Mouse (Mus musculus): ENCODE data around the gene Hsd17b13. TPM values are rescaled to one million over a fixed set of nuclear protein-coding genes. Genes with fewer than 3 reads are reported as not detected.

Gene Hsd17b13
- total and polyA plus RNA-seq, 2 experiments = 179 to 252 TPM

DNA sequence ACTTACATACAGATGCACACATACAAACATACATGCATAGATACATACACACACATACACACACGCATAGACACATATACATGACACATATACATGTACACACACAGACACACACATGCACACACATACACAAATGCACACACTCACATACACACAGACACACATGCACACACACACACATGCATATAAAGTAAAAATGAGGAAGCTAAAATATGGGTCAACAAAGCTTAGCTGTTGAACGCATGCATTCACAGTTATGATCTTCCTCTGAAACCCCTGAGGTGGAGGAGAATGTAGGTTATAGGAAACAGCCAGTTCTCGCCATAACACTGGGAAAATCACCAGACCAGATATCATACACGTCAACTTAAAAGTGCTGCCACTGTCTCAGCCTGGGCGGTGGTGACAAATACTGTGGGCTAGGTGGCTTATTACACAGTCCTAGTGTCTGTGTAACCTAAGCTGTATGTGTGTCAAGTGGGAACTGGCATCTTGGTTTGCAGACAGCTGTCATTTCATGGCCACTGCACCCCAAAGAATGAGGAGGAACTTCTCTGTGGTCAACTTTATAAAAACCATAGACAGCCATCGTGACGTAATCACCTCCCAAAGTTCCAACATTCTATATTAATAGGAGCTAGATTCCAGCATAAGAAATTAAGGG, 829 bp upstream of the Hsd17b13 start:
- Histone ChIP-seq H3K4me3 (ENCODE audit: insufficient read depth, low read depth, low read length) (no peak overlapping the region), H3K4me1 (ENCODE audit: control insufficient read depth, insufficient read depth, low read length) (peaks cover 18% of the 10 kb centered on the region), H3K36me3 (ENCODE audit: control insufficient read depth, insufficient read depth, low read length) (no peaks in the 10 kb centered on the region), H3K79me2 (ENCODE audit: control insufficient read depth, insufficient read depth, low read length) (no peaks in the 10 kb centered on the region), H3K27me3 (ENCODE audit: control insufficient read depth, insufficient read depth, low read length) (no peaks in the 10 kb centered on the region), H3K9ac (ENCODE audit: low read depth, low read length) (no peak overlapping the region), H3K27ac (replicated peaks; ENCODE audit: insufficient read depth, low read depth, low read length) (0 out of 2 replicates have a peak overlapping the region, but pooled peaks have one; percentile 14)
- 93% methylated on average over 7 of the region's 7 CpGs for WGBS
- DNase-seq (ENCODE audit: extremely low read depth, low read depth, low spot score) = no peak
- TF ChIP-seq CTCF (IDR thresholded peaks at IDR 0.05; ENCODE audit: low read depth, low read length) = no peak
- no peak for TF ChIP-seq POLR2A (IDR thresholded peaks at IDR 0.05; ENCODE audit: extremely low read depth, insufficient read depth, low read length)

DNA sequence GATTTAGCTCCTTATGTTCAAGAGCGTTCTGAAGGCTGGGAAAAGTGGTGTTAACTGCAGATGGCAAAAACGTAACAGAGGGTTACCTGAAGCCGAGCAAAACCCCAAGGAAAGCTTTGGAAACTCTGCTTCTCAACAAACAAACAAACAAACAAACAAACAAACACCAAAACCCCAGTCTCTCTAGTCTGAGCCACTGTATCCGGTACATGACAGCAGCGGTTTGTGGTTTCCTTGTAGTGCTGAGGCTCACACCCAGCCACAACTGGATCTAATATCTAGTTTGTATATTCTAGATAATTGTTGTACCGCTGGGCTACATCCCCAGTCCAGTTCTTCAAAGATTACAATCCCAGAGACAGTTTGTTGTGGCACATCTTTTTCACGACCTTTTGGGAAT, 1.5 kb downstream of the Hsd17b13 start:
- 57% methylated on average over 7 of the region's 7 CpGs for WGBS
- no peaks in the 10 kb centered on the region for H3K79me2 ChIP-seq (ENCODE audit: control insufficient read depth, insufficient read depth, low read length)
- peak overlapping the region; percentile 40 for H3K4me3 ChIP-seq (ENCODE audit: insufficient read depth, low read depth, low read length)
- TF ChIP-seq POLR2A (IDR thresholded peaks at IDR 0.05; ENCODE audit: extremely low read depth, insufficient read depth, low read length) = no peak
- no peak for TF ChIP-seq CTCF (IDR thresholded peaks at IDR 0.05; ENCODE audit: low read depth, low read length)
- peak overlapping the region; percentile 54; the same call in 1 of the 2 replicates for H3K9ac ChIP-seq (ENCODE audit: low read depth, low read length)
- no peaks in the 10 kb centered on the region for H3K27me3 ChIP-seq (ENCODE audit: control insufficient read depth, insufficient read depth, low read length)
- no peaks in the 10 kb centered on the region; the same call in 1 of the 2 replicates for H3K36me3 ChIP-seq (ENCODE audit: control insufficient read depth, insufficient read depth, low read length)
- peaks cover 12% of the 10 kb centered on the region for H3K4me1 ChIP-seq (ENCODE audit: control insufficient read depth, insufficient read depth, low read length)
- peak overlapping the region; percentile 31; the same call in 1 of the 2 replicates for H3K27ac ChIP-seq (replicated peaks; ENCODE audit: insufficient read depth, low read depth, low read length)
- no peak for DNase-seq (ENCODE audit: extremely low read depth, low read depth, low spot score)

DNA sequence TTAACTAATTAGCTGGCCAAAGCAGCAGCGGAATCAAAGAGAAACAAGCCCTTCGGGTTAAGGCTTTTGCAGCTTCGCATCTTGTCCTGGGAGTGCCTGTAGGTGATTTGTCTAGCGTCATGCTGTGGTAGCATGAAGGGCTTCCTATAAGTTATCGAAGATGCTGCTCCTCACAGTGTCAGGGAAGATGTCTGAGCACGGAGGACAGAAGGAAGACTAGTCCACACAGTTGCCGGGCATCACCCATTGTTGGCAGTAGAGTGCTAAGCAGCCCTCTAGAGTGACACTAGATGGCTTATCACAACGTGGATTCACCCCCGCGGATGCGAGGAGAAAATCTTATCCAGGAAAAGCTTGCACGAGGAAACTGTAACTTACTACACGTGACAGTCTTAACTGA, 4.4 kb downstream of the Hsd17b13 start:
- peaks cover 9% of the 10 kb centered on the region for H3K4me1 ChIP-seq (ENCODE audit: control insufficient read depth, insufficient read depth, low read length)
- H3K27me3 ChIP-seq (ENCODE audit: control insufficient read depth, insufficient read depth, low read length) = no peaks in the 10 kb centered on the region
- no peak for DNase-seq (ENCODE audit: extremely low read depth, low read depth, low spot score)
- H3K79me2 ChIP-seq (ENCODE audit: control insufficient read depth, insufficient read depth, low read length) = no peaks in the 10 kb centered on the region
- WGBS = 64% methylated on average over 13 of the region's 13 CpGs
- TF ChIP-seq CTCF (IDR thresholded peaks at IDR 0.05; ENCODE audit: low read depth, low read length) (no peak), POLR2A (IDR thresholded peaks at IDR 0.05; ENCODE audit: extremely low read depth, insufficient read depth, low read length) (no peak)
- H3K9ac ChIP-seq (ENCODE audit: low read depth, low read length) = no peak overlapping the region
- H3K4me3 ChIP-seq (ENCODE audit: insufficient read depth, low read depth, low read length) = no peak overlapping the region
- peaks cover 11% of the 10 kb centered on the region for H3K36me3 ChIP-seq (ENCODE audit: control insufficient read depth, insufficient read depth, low read length)
- H3K27ac ChIP-seq (replicated peaks; ENCODE audit: insufficient read depth, low read depth, low read length) = no peak overlapping the region

DNA sequence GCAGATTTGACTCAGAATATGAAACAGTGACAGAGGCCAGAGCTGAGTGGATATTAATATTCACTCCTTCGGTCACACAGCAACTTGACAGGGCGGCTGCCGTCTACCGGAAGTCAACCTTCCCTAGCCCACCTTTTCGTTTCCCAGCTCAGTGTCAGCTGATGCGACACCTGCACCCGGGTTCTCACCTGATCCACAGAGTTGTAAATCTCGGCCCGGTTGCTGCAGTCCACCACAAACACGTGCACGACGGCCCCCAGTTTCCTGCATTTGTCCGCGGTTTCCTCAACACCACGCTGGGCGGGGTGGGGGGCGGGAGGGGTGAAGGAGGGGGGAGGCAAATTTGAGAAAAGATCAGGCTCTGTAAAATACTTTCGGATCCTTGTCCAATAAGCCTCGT, 4.8 kb downstream of the Hsd17b13 start:
- no peak for TF ChIP-seq POLR2A (IDR thresholded peaks at IDR 0.05; ENCODE audit: extremely low read depth, insufficient read depth, low read length)
- TF ChIP-seq CTCF (IDR thresholded peaks at IDR 0.05; ENCODE audit: low read depth, low read length) = no peak
- no peak overlapping the region for H3K27ac ChIP-seq (replicated peaks; ENCODE audit: insufficient read depth, low read depth, low read length)
- no peak for DNase-seq (ENCODE audit: extremely low read depth, low read depth, low spot score)
- H3K9ac ChIP-seq (ENCODE audit: low read depth, low read length) = no peak overlapping the region
- no peaks in the 10 kb centered on the region for H3K79me2 ChIP-seq (ENCODE audit: control insufficient read depth, insufficient read depth, low read length)
- H3K4me3 ChIP-seq (ENCODE audit: insufficient read depth, low read depth, low read length) = no peak overlapping the region
- H3K4me1 ChIP-seq (ENCODE audit: control insufficient read depth, insufficient read depth, low read length) = peaks cover 9% of the 10 kb centered on the region
- peaks cover 14% of the 10 kb centered on the region for H3K36me3 ChIP-seq (ENCODE audit: control insufficient read depth, insufficient read depth, low read length)
- WGBS = 70% methylated on average over 19 of the region's 19 CpGs
- no peaks in the 10 kb centered on the region for H3K27me3 ChIP-seq (ENCODE audit: control insufficient read depth, insufficient read depth, low read length)

DNA sequence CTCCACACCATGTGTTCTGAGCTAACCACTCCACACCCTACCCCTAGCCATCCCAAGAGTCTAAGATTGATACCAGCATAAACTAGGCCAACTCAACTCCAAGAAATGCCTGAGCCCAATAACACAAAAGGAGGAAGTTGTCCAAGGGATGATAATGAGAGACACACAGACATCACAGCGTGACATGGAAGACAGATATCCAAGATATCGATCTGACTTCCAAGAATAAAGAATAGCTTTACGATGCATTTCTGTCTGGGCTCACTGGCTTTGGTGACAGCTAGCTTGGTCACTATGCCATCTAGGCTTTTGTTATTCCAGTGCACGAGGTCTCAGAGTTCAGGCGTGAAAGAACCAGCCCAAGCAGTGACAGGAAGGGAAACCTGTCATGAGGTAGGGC, 6.2 kb downstream of the Hsd17b13 start:
- 79% methylated on average over 5 of the region's 5 CpGs for WGBS
- Histone ChIP-seq H3K36me3 (ENCODE audit: control insufficient read depth, insufficient read depth, low read length) (peaks cover 25% of the 10 kb centered on the region), H3K27me3 (ENCODE audit: control insufficient read depth, insufficient read depth, low read length) (no peaks in the 10 kb centered on the region), H3K4me3 (ENCODE audit: insufficient read depth, low read depth, low read length) (no peak overlapping the region), H3K4me1 (ENCODE audit: control insufficient read depth, insufficient read depth, low read length) (peaks cover 9% of the 10 kb centered on the region), H3K27ac (replicated peaks; ENCODE audit: insufficient read depth, low read depth, low read length) (no peak overlapping the region), H3K9ac (ENCODE audit: low read depth, low read length) (no peak overlapping the region), H3K79me2 (ENCODE audit: control insufficient read depth, insufficient read depth, low read length) (no peaks in the 10 kb centered on the region)
- TF ChIP-seq CTCF (IDR thresholded peaks at IDR 0.05; ENCODE audit: low read depth, low read length) (no peak), POLR2A (IDR thresholded peaks at IDR 0.05; ENCODE audit: extremely low read depth, insufficient read depth, low read length) (no peak)
- DNase-seq (ENCODE audit: extremely low read depth, low read depth, low spot score) = no peak

- Histone ChIP-seq H3K27ac (replicated peaks; ENCODE audit: insufficient read depth, low read depth, low read length) (peak overlapping the region; percentile 90), H3K4me1 (ENCODE audit: control insufficient read depth, insufficient read depth, low read length) (peaks cover 7% of the 10 kb centered on the region; the same call in 1 of the 2 replicates), H3K27me3 (ENCODE audit: control insufficient read depth, insufficient read depth, low read length) (no peaks in the 10 kb centered on the region), H3K79me2 (ENCODE audit: control insufficient read depth, insufficient read depth, low read length) (no peaks in the 10 kb centered on the region), H3K9ac (ENCODE audit: low read depth, low read length) (no peak overlapping the region), H3K4me3 (ENCODE audit: insufficient read depth, low read depth, low read length) (no peak overlapping the region), H3K36me3 (ENCODE audit: control insufficient read depth, insufficient read depth, low read length) (peaks cover 40% of the 10 kb centered on the region)
- 13% methylated on average over 1 of the region's 1 CpGs for WGBS
- TF ChIP-seq CTCF (IDR thresholded peaks at IDR 0.05; ENCODE audit: low read depth, low read length) (no peak), POLR2A (IDR thresholded peaks at IDR 0.05; ENCODE audit: extremely low read depth, insufficient read depth, low read length) (no peak)
- peak; percentile 98 for DNase-seq (ENCODE audit: extremely low read depth, low read depth, low spot score)
These were observed 14.2 kb downstream of the Hsd17b13 start for GRCm38 (mm10) chr5:103962935-103963429.

Data from liver, adult 2 months (tissue).